Mouse (Mus musculus): Measurements from ENCODE around the gene Lyzl6. TPM values are rescaled to one million over a fixed set of nuclear protein-coding genes. Genes with fewer than 3 reads are reported as not detected.
A peak's percentile ranks its signal among the peaks of the same experiment; 100 is the strongest.
"Not testable (repeated sequence)": the region's sequence is repeated elsewhere in the genome, so short reads cannot be mapped to it uniquely, and the experiment has no call there.

Lyzl6 gene
- polyA plus RNA-seq (2014; fragmentation: Nextera tagmentation; extraction: Ambion mirVana), result not detected in 2 replicates

GRCm38 (mm10) chr11:103638790-103639189, at the start of gene Lyzl6:
Lyzl6 (minus strand) TSS chr11:103638890.
- H3K27ac ChIP-seq (ENCODE audit: low read depth, low read length), result no peak within 1 kb of the TSS
- no peak for DNase-seq (ENCODE audit: low spot score)
- no peaks in the 10 kb centered on the region for H3K9me3 ChIP-seq (ENCODE audit: control insufficient read depth, low read length)
- no peaks in the 10 kb centered on the region for H3K27me3 ChIP-seq (ENCODE audit: control insufficient read depth, insufficient read depth, low read length)
- no peak within 1 kb of the TSS for H3K4me3 ChIP-seq (ENCODE audit: low read depth, low read length)
- no peaks in the 10 kb centered on the region for H3K36me3 ChIP-seq (ENCODE audit: control insufficient read depth, insufficient read depth, low read length)
- no peaks in the 10 kb centered on the region for H3K4me1 ChIP-seq (ENCODE audit: control insufficient read depth, insufficient read depth, low read length)
- no peak within 1 kb of the TSS for H3K9ac ChIP-seq (ENCODE audit: low read length)
- H3K4me2 ChIP-seq (ENCODE audit: low read depth), result 0 out of 2 replicates have a peak within 1 kb of the TSS, but pooled peaks have one; percentile 15
- 84% methylated on average over 3 of the region's 3 CpGs for WGBS
- no peak for ATAC-seq (ENCODE audit: insufficient read depth, low FRiP score, low TSS enrichment)

DNA sequence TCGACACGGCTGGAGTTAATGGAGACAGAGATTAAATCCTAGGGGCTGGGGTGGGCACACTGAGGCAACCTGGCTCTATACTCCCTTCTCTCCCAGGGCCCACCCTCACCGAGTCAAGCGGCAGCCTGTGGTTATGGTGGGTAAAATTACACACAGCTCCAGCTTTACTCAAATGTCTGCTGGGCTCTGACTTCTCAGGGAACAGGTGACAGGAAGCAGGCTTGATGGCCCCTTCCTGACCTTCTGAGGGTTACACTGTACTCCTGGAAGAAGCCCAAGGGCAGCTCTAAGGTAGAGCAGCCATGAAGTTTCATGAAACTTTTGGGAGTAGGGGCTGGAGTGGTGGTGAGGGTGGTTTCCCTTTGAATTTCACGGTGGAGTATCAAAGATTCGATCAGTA, 48.0 kb upstream of the Lyzl6 start:
- Histone ChIP-seq H3K4me1 (ENCODE audit: control insufficient read depth, insufficient read depth, low read length) (no peaks in the 10 kb centered on the region), H3K27ac (ENCODE audit: low read depth, low read length) (no peak overlapping the region), H3K9me3 (ENCODE audit: control insufficient read depth, low read length) (no peaks in the 10 kb centered on the region), H3K9ac (ENCODE audit: low read length) (no peak overlapping the region), H3K27me3 (ENCODE audit: control insufficient read depth, insufficient read depth, low read length) (no peaks in the 10 kb centered on the region), H3K4me3 (ENCODE audit: low read depth, low read length) (no peak overlapping the region), H3K4me2 (ENCODE audit: low read depth) (no peak overlapping the region), H3K36me3 (ENCODE audit: control insufficient read depth, insufficient read depth, low read length) (peaks cover 9% of the 10 kb centered on the region; the same call in 1 of the 2 replicates)
- ATAC-seq (ENCODE audit: insufficient read depth, low FRiP score, low TSS enrichment) (no peak), DNase-seq (ENCODE audit: low spot score) (no peak)
- WGBS, result 96% methylated on average over 6 of the region's 6 CpGs

- no peak overlapping the region for H3K27ac ChIP-seq (ENCODE audit: low read depth, low read length)
- H3K9me3 ChIP-seq (ENCODE audit: control insufficient read depth, low read length), result no peaks in the 10 kb centered on the region
- H3K4me3 ChIP-seq (ENCODE audit: low read depth, low read length), result no peak overlapping the region
- ATAC-seq (ENCODE audit: insufficient read depth, low FRiP score, low TSS enrichment), result no peak
- 89% methylated on average over 7 of the region's 7 CpGs for WGBS
- H3K27me3 ChIP-seq (ENCODE audit: control insufficient read depth, insufficient read depth, low read length), result no peaks in the 10 kb centered on the region
- no peak overlapping the region for H3K4me2 ChIP-seq (ENCODE audit: low read depth)
- no peaks in the 10 kb centered on the region for H3K4me1 ChIP-seq (ENCODE audit: control insufficient read depth, insufficient read depth, low read length)
- no peak overlapping the region for H3K9ac ChIP-seq (ENCODE audit: low read length)
- no peak for DNase-seq (ENCODE audit: low spot score)
- peaks cover 11% of the 10 kb centered on the region; the same call in 1 of the 2 replicates for H3K36me3 ChIP-seq (ENCODE audit: control insufficient read depth, insufficient read depth, low read length)
Measured at GRCm38 (mm10) chr11:103685261-103685736, 46.6 kb upstream of the Lyzl6 start.

DNA sequence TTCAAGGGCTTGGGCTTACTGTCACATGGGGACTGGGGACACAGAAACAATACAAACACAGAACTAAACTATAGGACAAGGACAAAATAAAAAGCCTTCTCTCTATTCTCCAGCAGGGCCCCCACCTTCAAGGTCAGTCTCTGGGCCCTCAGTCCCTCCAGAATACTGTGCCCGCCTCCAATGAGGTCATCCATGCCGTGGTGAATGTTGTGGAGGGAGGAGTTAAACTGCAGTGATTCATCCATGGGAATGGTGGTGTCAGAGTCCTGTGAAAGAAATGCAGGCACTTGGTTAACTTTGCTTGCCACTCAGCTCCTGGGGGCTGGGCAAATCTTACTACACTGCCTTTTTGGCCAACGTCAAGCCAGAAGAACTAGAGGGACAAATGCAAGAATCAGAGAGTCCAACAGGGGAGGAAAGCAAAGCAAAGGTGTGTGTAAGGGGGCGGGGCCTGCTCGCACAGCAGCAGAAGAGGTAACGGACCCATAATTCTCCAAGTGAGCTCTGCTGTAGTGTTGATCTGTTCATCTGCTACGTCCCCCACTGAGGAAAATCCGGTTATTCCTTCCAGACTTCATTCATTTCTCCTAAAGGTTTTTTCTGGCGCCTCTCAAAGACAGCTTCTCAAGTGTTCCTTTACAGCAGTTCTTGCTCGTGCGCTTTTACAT, 45.1 kb upstream of the Lyzl6 start:
- Histone ChIP-seq H3K4me1 (ENCODE audit: control insufficient read depth, insufficient read depth, low read length) (no peaks in the 10 kb centered on the region), H3K27ac (ENCODE audit: low read depth, low read length) (no peak overlapping the region), H3K9ac (ENCODE audit: low read length) (no peak overlapping the region), H3K27me3 (ENCODE audit: control insufficient read depth, insufficient read depth, low read length) (no peaks in the 10 kb centered on the region), H3K9me3 (ENCODE audit: control insufficient read depth, low read length) (no peaks in the 10 kb centered on the region), H3K36me3 (ENCODE audit: control insufficient read depth, insufficient read depth, low read length) (peaks cover 15% of the 10 kb centered on the region; the same call in 1 of the 2 replicates), H3K4me2 (ENCODE audit: low read depth) (no peak overlapping the region), H3K4me3 (ENCODE audit: low read depth, low read length) (no peak overlapping the region)
- DNase-seq (ENCODE audit: low spot score) (no peak), ATAC-seq (ENCODE audit: insufficient read depth, low FRiP score, low TSS enrichment) (no peak)
- 91% methylated on average over 11 of the region's 11 CpGs for whole genome bisulfite sequencing

GRCm38 (mm10) chr11:103677042-103677441, 38.4 kb upstream of the Lyzl6 start:
- H3K4me1 ChIP-seq (ENCODE audit: control insufficient read depth, insufficient read depth, low read length); ATAC-seq (ENCODE audit: insufficient read depth, low FRiP score, low TSS enrichment); H3K27ac ChIP-seq (ENCODE audit: low read depth, low read length); H3K4me3 ChIP-seq (ENCODE audit: low read depth, low read length); H3K9me3 ChIP-seq (ENCODE audit: control insufficient read depth, low read length); H3K27me3 ChIP-seq (ENCODE audit: control insufficient read depth, insufficient read depth, low read length); H3K9ac ChIP-seq (ENCODE audit: low read length); H3K36me3 ChIP-seq (ENCODE audit: control insufficient read depth, insufficient read depth, low read length); H3K4me2 ChIP-seq (ENCODE audit: low read depth): not testable (repeated sequence)
- 38% methylated on average over 2 of the region's 2 CpGs for WGBS
- DNase-seq (ENCODE audit: low spot score), result peak; percentile 61

DNA sequence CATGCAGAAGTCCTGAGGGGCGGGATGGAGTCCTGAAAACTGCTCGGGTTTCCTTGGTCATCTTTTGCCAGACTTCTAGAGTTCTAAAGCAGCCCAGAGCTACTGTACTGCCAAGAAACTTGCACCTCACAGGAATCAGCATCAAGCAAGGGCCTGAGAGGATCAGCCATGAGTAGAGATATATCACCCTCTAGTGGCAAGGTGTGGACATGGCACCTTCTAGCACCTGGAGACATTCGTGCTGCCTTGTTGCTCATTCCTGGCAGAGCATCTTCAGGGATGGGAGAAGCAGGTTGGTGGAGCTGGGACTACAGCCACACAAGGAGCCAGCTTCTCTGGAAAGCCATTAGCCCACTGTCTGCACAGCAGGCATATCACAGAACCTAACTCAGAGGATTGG, 36.9 kb upstream of the Lyzl6 start:
- H3K9ac ChIP-seq (ENCODE audit: low read length), result no peak overlapping the region
- no peaks in the 10 kb centered on the region for H3K9me3 ChIP-seq (ENCODE audit: control insufficient read depth, low read length)
- H3K27ac ChIP-seq (ENCODE audit: low read depth, low read length), result no peak overlapping the region
- H3K36me3 ChIP-seq (ENCODE audit: control insufficient read depth, insufficient read depth, low read length), result peaks cover 6% of the 10 kb centered on the region; the same call in 1 of the 2 replicates
- H3K4me1 ChIP-seq (ENCODE audit: control insufficient read depth, insufficient read depth, low read length), result no peaks in the 10 kb centered on the region
- ATAC-seq (ENCODE audit: insufficient read depth, low FRiP score, low TSS enrichment) (no peak), DNase-seq (ENCODE audit: low spot score) (peak; percentile 56)
- 47% methylated on average over 3 of the region's 3 CpGs for WGBS
- no peak overlapping the region for H3K4me3 ChIP-seq (ENCODE audit: low read depth, low read length)
- no peak overlapping the region for H3K4me2 ChIP-seq (ENCODE audit: low read depth)
- no peaks in the 10 kb centered on the region for H3K27me3 ChIP-seq (ENCODE audit: control insufficient read depth, insufficient read depth, low read length)

- no peak for ATAC-seq (ENCODE audit: insufficient read depth, low FRiP score, low TSS enrichment)
- 65% methylated on average over 13 of the region's 13 CpGs for WGBS
Measured at GRCm38 (mm10) chr11:103666907-103667426, 28.3 kb upstream of the Lyzl6 start.

GRCm38 (mm10) chr11:103666181-103666906, 27.7 kb upstream of the Lyzl6 start:
- no peak overlapping the region for H3K27ac ChIP-seq (ENCODE audit: low read depth, low read length)
- H3K4me2 ChIP-seq (ENCODE audit: low read depth), result no peak overlapping the region
- H3K27me3 ChIP-seq (ENCODE audit: control insufficient read depth, insufficient read depth, low read length), result no peaks in the 10 kb centered on the region
- ATAC-seq (ENCODE audit: insufficient read depth, low FRiP score, low TSS enrichment) (no peak), DNase-seq (ENCODE audit: low spot score) (no peak)
- WGBS, result 42% methylated on average over 10 of the region's 10 CpGs
- H3K9me3 ChIP-seq (ENCODE audit: control insufficient read depth, low read length), result no peaks in the 10 kb centered on the region
- H3K9ac ChIP-seq (ENCODE audit: low read length), result no peak overlapping the region
- no peaks in the 10 kb centered on the region for H3K4me1 ChIP-seq (ENCODE audit: control insufficient read depth, insufficient read depth, low read length)
- no peaks in the 10 kb centered on the region for H3K36me3 ChIP-seq (ENCODE audit: control insufficient read depth, insufficient read depth, low read length)
- no peak overlapping the region for H3K4me3 ChIP-seq (ENCODE audit: low read depth, low read length)

More at GRCm38 (mm10) chr11:103666907-103667426, 28.3 kb upstream of the Lyzl6 start:
- no peak overlapping the region for H3K4me2 ChIP-seq (ENCODE audit: low read depth)
- H3K36me3 ChIP-seq (ENCODE audit: control insufficient read depth, insufficient read depth, low read length), result no peaks in the 10 kb centered on the region
- no peaks in the 10 kb centered on the region for H3K9me3 ChIP-seq (ENCODE audit: control insufficient read depth, low read length)
- no peak overlapping the region for H3K27ac ChIP-seq (ENCODE audit: low read depth, low read length)
- no peaks in the 10 kb centered on the region for H3K27me3 ChIP-seq (ENCODE audit: control insufficient read depth, insufficient read depth, low read length)
- no peak for DNase-seq (ENCODE audit: low spot score)
- no peak overlapping the region for H3K9ac ChIP-seq (ENCODE audit: low read length)
- H3K4me1 ChIP-seq (ENCODE audit: control insufficient read depth, insufficient read depth, low read length), result no peaks in the 10 kb centered on the region
- H3K4me3 ChIP-seq (ENCODE audit: low read depth, low read length), result no peak overlapping the region

Measured in neural tube, embryonic 11.5 days (tissue).